Mouse (Mus musculus): ENCODE measurements around the gene Slc23a2. TPM values are rescaled to one million over a fixed set of nuclear protein-coding genes. Genes with fewer than 3 reads are reported as not detected.

The Slc23a2 gene
- polyA plus RNA-seq, 1 experiment from 2014 or later: 19.3 TPM

GRCm38 (mm10) chr2:132018156-132018555 lies 126.8 kb downstream of the Slc23a2 start:
- H3K4me3 ChIP-seq (ENCODE audit: low read depth, low read length): no peak overlapping the region
- no peak overlapping the region for H3K27ac ChIP-seq (ENCODE audit: low read depth, low read length)
- DNase-seq (ENCODE audit: low spot score) (no peak), ATAC-seq (no peak)
- H3K36me3 ChIP-seq (ENCODE audit: control insufficient read depth, insufficient read depth, low read length): no peaks in the 10 kb centered on the region
- H3K9ac ChIP-seq (ENCODE audit: low read length): no peak overlapping the region
- H3K4me1 ChIP-seq (ENCODE audit: control insufficient read depth, insufficient read depth, low read length): no peaks in the 10 kb centered on the region
- no peak overlapping the region for H3K4me2 ChIP-seq (ENCODE audit: low read length)
- 74% methylated on average over 4 of the region's 4 CpGs for WGBS
- no peaks in the 10 kb centered on the region for H3K27me3 ChIP-seq (replicated peaks; ENCODE audit: control insufficient read depth, insufficient read depth, low read length)
- H3K9me3 ChIP-seq (replicated peaks; ENCODE audit: control insufficient read depth, low read length): no peaks in the 10 kb centered on the region

GRCm38 (mm10) chr2:132017611-132018010 lies 127.3 kb downstream of the Slc23a2 start:
- ATAC-seq (no peak), DNase-seq (ENCODE audit: low spot score) (no peak)
- Histone ChIP-seq H3K4me3 (ENCODE audit: low read depth, low read length) (no peak overlapping the region), H3K4me2 (ENCODE audit: low read length) (no peak overlapping the region), H3K9ac (ENCODE audit: low read length) (no peak overlapping the region), H3K27me3 (replicated peaks; ENCODE audit: control insufficient read depth, insufficient read depth, low read length) (no peaks in the 10 kb centered on the region), H3K27ac (ENCODE audit: low read depth, low read length) (no peak overlapping the region), H3K4me1 (ENCODE audit: control insufficient read depth, insufficient read depth, low read length) (no peaks in the 10 kb centered on the region), H3K36me3 (ENCODE audit: control insufficient read depth, insufficient read depth, low read length) (no peaks in the 10 kb centered on the region), H3K9me3 (replicated peaks; ENCODE audit: control insufficient read depth, low read length) (no peaks in the 10 kb centered on the region)
- 69% methylated on average over 7 of the region's 7 CpGs for WGBS

- DNase-seq (ENCODE audit: low spot score): peak; percentile 49
- Histone ChIP-seq H3K36me3 (ENCODE audit: control insufficient read depth, insufficient read depth, low read length) (peaks cover 13% of the 10 kb centered on the region), H3K4me2 (ENCODE audit: low read length) (no peak overlapping the region), H3K4me1 (ENCODE audit: control insufficient read depth, insufficient read depth, low read length) (no peaks in the 10 kb centered on the region), H3K4me3 (ENCODE audit: low read depth, low read length) (no peak overlapping the region), H3K9ac (ENCODE audit: low read length) (no peak overlapping the region), H3K27ac (ENCODE audit: low read depth, low read length) (no peak overlapping the region), H3K27me3 (replicated peaks; ENCODE audit: control insufficient read depth, insufficient read depth, low read length) (no peaks in the 10 kb centered on the region), H3K9me3 (replicated peaks; ENCODE audit: control insufficient read depth, low read length) (no peaks in the 10 kb centered on the region)
- WGBS: 67% methylated on average over 1 of the region's 1 CpGs
- ATAC-seq: peak; percentile 52
These were observed 128.9 kb downstream of the Slc23a2 start for GRCm38 (mm10) chr2:132016034-132016433.

- Histone ChIP-seq H3K4me3 (ENCODE audit: low read depth, low read length) (no peak overlapping the region), H3K27ac (ENCODE audit: low read depth, low read length) (no peak overlapping the region), H3K36me3 (ENCODE audit: control insufficient read depth, insufficient read depth, low read length) (peaks cover 35% of the 10 kb centered on the region), H3K27me3 (replicated peaks; ENCODE audit: control insufficient read depth, insufficient read depth, low read length) (no peaks in the 10 kb centered on the region), H3K4me1 (ENCODE audit: control insufficient read depth, insufficient read depth, low read length) (no peaks in the 10 kb centered on the region), H3K4me2 (ENCODE audit: low read length) (no peak overlapping the region), H3K9ac (ENCODE audit: low read length) (no peak overlapping the region), H3K9me3 (replicated peaks; ENCODE audit: control insufficient read depth, low read length) (no peaks in the 10 kb centered on the region)
- 92% methylated on average over 4 of the region's 4 CpGs for WGBS
- DNase-seq (ENCODE audit: low spot score) (no peak), ATAC-seq (no peak)
These were observed 131.8 kb downstream of the Slc23a2 start for GRCm38 (mm10) chr2:132013152-132013551.

- WGBS: 89% methylated on average over 2 of the region's 2 CpGs
- no peaks in the 10 kb centered on the region for H3K27me3 ChIP-seq (replicated peaks; ENCODE audit: control insufficient read depth, insufficient read depth, low read length)
- no peak overlapping the region for H3K9ac ChIP-seq (ENCODE audit: low read length)
- no peaks in the 10 kb centered on the region for H3K4me1 ChIP-seq (ENCODE audit: control insufficient read depth, insufficient read depth, low read length)
- no peaks in the 10 kb centered on the region for H3K9me3 ChIP-seq (replicated peaks; ENCODE audit: control insufficient read depth, low read length)
- ATAC-seq (no peak), DNase-seq (ENCODE audit: low spot score) (no peak)
- peaks cover 53% of the 10 kb centered on the region for H3K36me3 ChIP-seq (ENCODE audit: control insufficient read depth, insufficient read depth, low read length)
- no peak overlapping the region for H3K4me3 ChIP-seq (ENCODE audit: low read depth, low read length)
- no peak overlapping the region for H3K27ac ChIP-seq (ENCODE audit: low read depth, low read length)
- no peak overlapping the region for H3K4me2 ChIP-seq (ENCODE audit: low read length)
These were observed 134.1 kb downstream of the Slc23a2 start for GRCm38 (mm10) chr2:132010781-132011180.

- no peaks in the 10 kb centered on the region for H3K9me3 ChIP-seq (replicated peaks; ENCODE audit: control insufficient read depth, low read length)
- no peak for ATAC-seq
- DNase-seq (ENCODE audit: low spot score): no peak
- H3K4me3 ChIP-seq (ENCODE audit: low read depth, low read length): no peak overlapping the region
- H3K4me2 ChIP-seq (ENCODE audit: low read length): no peak overlapping the region
- H3K36me3 ChIP-seq (ENCODE audit: control insufficient read depth, insufficient read depth, low read length): peaks cover 71% of the 10 kb centered on the region
- H3K9ac ChIP-seq (ENCODE audit: low read length): no peak overlapping the region
- no peaks in the 10 kb centered on the region for H3K4me1 ChIP-seq (ENCODE audit: control insufficient read depth, insufficient read depth, low read length)
- WGBS: 79% methylated on average over 4 of the region's 4 CpGs
- H3K27ac ChIP-seq (ENCODE audit: low read depth, low read length): no peak overlapping the region
- no peaks in the 10 kb centered on the region for H3K27me3 ChIP-seq (replicated peaks; ENCODE audit: control insufficient read depth, insufficient read depth, low read length)
These were observed 136.7 kb downstream of the Slc23a2 start for GRCm38 (mm10) chr2:132008186-132008585.

- H3K36me3 ChIP-seq (ENCODE audit: control insufficient read depth, insufficient read depth, low read length): peaks cover 78% of the 10 kb centered on the region
- WGBS: 62% methylated on average over 6 of the region's 6 CpGs
- DNase-seq (ENCODE audit: low spot score): no peak
These were observed 137.5 kb downstream of the Slc23a2 start for GRCm38 (mm10) chr2:132007475-132007819.

GRCm38 (mm10) chr2:132006561-132007474 lies 138.1 kb downstream of the Slc23a2 start:
- no peaks in the 10 kb centered on the region for H3K27me3 ChIP-seq (replicated peaks; ENCODE audit: control insufficient read depth, insufficient read depth, low read length)
- no peak overlapping the region for H3K27ac ChIP-seq (ENCODE audit: low read depth, low read length)
- DNase-seq (ENCODE audit: low spot score) (no peak), ATAC-seq (no peak)
- WGBS: 87% methylated on average over 18 of the region's 18 CpGs
- H3K4me3 ChIP-seq (ENCODE audit: low read depth, low read length): no peak overlapping the region
- peaks cover 79% of the 10 kb centered on the region for H3K36me3 ChIP-seq (ENCODE audit: control insufficient read depth, insufficient read depth, low read length)
- H3K4me2 ChIP-seq (ENCODE audit: low read length): no peak overlapping the region
- no peaks in the 10 kb centered on the region for H3K9me3 ChIP-seq (replicated peaks; ENCODE audit: control insufficient read depth, low read length)
- no peak overlapping the region for H3K9ac ChIP-seq (ENCODE audit: low read length)
- no peaks in the 10 kb centered on the region for H3K4me1 ChIP-seq (ENCODE audit: control insufficient read depth, insufficient read depth, low read length)

More at GRCm38 (mm10) chr2:132007475-132007819, 137.5 kb downstream of the Slc23a2 start:
- no peak for ATAC-seq
- H3K9ac ChIP-seq (ENCODE audit: low read length): no peak overlapping the region
- no peaks in the 10 kb centered on the region for H3K9me3 ChIP-seq (replicated peaks; ENCODE audit: control insufficient read depth, low read length)
- H3K27me3 ChIP-seq (replicated peaks; ENCODE audit: control insufficient read depth, insufficient read depth, low read length): no peaks in the 10 kb centered on the region
- no peak overlapping the region for H3K4me3 ChIP-seq (ENCODE audit: low read depth, low read length)
- H3K4me2 ChIP-seq (ENCODE audit: low read length): no peak overlapping the region
- no peak overlapping the region for H3K27ac ChIP-seq (ENCODE audit: low read depth, low read length)
- no peaks in the 10 kb centered on the region for H3K4me1 ChIP-seq (ENCODE audit: control insufficient read depth, insufficient read depth, low read length)

- H3K36me3 ChIP-seq (ENCODE audit: control insufficient read depth, insufficient read depth, low read length): peaks cover 73% of the 10 kb centered on the region
- no peaks in the 10 kb centered on the region for H3K27me3 ChIP-seq (replicated peaks; ENCODE audit: control insufficient read depth, insufficient read depth, low read length)
- H3K4me3 ChIP-seq (ENCODE audit: low read depth, low read length): no peak overlapping the region
- no peak overlapping the region for H3K9ac ChIP-seq (ENCODE audit: low read length)
- WGBS: 92% methylated on average over 4 of the region's 4 CpGs
- no peak overlapping the region for H3K4me2 ChIP-seq (ENCODE audit: low read length)
- H3K4me1 ChIP-seq (ENCODE audit: control insufficient read depth, insufficient read depth, low read length): no peaks in the 10 kb centered on the region
- ATAC-seq: no peak
- no peak for DNase-seq (ENCODE audit: low spot score)
- H3K9me3 ChIP-seq (replicated peaks; ENCODE audit: control insufficient read depth, low read length): no peaks in the 10 kb centered on the region
- no peak overlapping the region for H3K27ac ChIP-seq (ENCODE audit: low read depth, low read length)
These were observed 139.5 kb downstream of the Slc23a2 start for GRCm38 (mm10) chr2:132005445-132005844.
